Mouse (Mus musculus): Measurements from ENCODE around the gene Trim33. TPM values are rescaled to one million over a fixed set of nuclear protein-coding genes. Genes with fewer than 3 reads are reported as not detected.

The Trim33 gene
- polyA plus RNA-seq, 1 experiment from 2014 or later, result 43.3 TPM

DNA sequence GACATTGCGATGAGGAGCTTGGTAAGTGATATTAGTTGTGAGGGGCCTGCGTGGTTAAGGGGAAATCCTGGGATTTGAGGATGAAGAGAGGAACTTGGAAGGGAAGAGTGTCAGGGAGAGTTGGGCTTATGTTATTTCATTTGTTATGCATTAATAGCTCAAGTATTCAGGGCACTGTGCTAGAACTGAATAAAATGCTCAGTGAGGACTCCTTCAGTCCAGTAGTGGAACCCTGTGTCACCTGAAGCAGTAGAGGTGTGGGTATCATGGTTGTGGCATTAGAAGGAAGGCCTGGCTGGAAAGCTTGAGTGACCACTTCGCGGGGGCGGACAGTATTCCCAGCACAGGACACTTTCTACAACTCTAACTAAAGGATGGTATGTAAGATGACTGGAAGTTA, 1.8 kb downstream of the Trim33 start:
- 35% methylated on average over 5 of the region's 5 CpGs for WGBS
- H3K36me3 ChIP-seq, result peaks cover 7% of the 10 kb centered on the region; the same call in 1 of the 2 replicates
- no peaks in the 10 kb centered on the region for H3K27me3 ChIP-seq
- H3K4me2 ChIP-seq (replicated peaks), result peak overlapping the region; percentile 85
- no peaks in the 10 kb centered on the region for H3K9me3 ChIP-seq
- no peak overlapping the region for H3K27ac ChIP-seq
- H3K4me3 ChIP-seq, result peak overlapping the region; percentile 96
- H3K9ac ChIP-seq, result peak overlapping the region; percentile 98
- no peak for ATAC-seq (ENCODE audit: insufficient number of reproducible peaks, insufficient read depth, low FRiP score, low TSS enrichment)
- H3K4me1 ChIP-seq, result peaks cover 7% of the 10 kb centered on the region; the same call in 1 of the 2 replicates

DNA sequence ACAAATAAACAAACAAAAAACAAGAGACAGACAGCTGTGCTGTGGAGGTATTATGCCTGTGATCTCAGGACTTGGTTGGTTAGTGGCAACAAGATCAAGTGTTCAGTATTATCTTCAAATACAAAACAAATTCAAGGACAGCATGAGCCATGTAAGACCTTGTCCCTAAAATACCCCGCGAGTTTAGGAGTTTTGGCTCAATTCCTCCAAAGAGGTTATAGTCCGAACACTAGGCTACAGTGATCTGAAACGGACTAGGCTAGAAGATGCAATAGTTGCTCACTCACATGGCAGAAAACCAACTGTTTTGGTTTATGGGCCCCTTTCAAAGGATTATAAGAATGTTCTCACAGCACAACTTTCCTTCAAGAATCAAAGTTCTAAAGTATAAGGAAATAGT, 9.7 kb downstream of the Trim33 start:
- H3K4me3 ChIP-seq, result no peak overlapping the region
- no peaks in the 10 kb centered on the region for H3K9me3 ChIP-seq
- no peak overlapping the region for H3K9ac ChIP-seq
- no peak overlapping the region for H3K27ac ChIP-seq
- no peaks in the 10 kb centered on the region for H3K4me1 ChIP-seq
- WGBS, result 86% methylated on average over 4 of the region's 4 CpGs
- no peaks in the 10 kb centered on the region for H3K27me3 ChIP-seq
- H3K36me3 ChIP-seq, result no peaks in the 10 kb centered on the region
- ATAC-seq (ENCODE audit: insufficient number of reproducible peaks, insufficient read depth, low FRiP score, low TSS enrichment), result no peak
- no peak overlapping the region for H3K4me2 ChIP-seq (replicated peaks)

DNA sequence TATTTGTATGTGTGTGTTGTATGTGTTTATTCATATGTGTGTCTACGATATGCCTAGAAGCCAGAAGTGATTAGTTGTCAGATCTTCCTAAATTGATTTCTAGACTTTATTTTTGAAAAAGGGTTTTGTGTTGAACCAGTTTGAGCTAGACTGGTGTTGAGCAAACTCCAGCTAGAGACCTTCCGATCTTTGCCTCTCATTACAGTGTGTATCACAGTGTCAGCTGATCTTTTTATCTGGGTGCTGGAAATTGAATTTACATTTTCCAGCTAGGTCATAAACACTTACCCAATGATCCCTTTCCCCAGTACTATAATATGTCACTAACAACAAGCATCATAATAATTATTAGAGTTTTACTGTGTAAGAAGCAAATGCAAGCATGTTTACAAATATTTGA, 12.0 kb downstream of the Trim33 start:
- no peak overlapping the region for H3K27ac ChIP-seq
- no peaks in the 10 kb centered on the region for H3K4me1 ChIP-seq
- no peak for ATAC-seq (ENCODE audit: insufficient number of reproducible peaks, insufficient read depth, low FRiP score, low TSS enrichment)
- H3K4me2 ChIP-seq (replicated peaks), result no peak overlapping the region
- no peak overlapping the region for H3K9ac ChIP-seq
- H3K9me3 ChIP-seq, result no peaks in the 10 kb centered on the region
- no peaks in the 10 kb centered on the region for H3K27me3 ChIP-seq
- no peaks in the 10 kb centered on the region for H3K36me3 ChIP-seq
- 97% methylated on average over 2 of the region's 2 CpGs for WGBS
- H3K4me3 ChIP-seq, result no peak overlapping the region

DNA sequence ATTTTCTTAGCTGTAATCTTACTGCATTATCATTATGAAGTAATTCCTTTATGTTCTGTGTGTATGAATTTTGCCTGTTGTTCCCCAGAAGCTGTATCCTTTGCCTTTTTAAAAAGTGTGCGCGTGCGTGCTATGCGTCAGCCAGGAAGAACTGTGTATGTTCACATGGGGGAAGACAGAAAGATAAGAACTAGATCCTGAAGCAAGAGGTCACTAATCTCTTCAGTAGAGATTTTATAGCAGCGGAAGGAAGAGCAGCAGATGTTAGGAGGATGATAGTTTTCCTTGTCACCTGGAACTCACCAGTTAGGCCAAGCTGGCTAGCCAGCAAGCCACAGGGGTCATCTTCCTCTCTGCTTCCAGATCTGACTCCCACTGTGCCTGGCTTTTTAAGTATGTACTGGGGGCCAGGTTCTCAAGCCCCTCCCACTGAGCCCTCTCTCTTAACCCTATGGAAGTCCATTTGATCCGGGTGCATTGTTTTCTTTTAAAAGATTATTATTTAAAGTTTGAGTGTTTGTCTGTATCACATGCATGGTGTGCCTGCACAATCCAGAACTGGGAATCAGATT, 26.4 kb downstream of the Trim33 start:
- Histone ChIP-seq H3K9ac (no peak overlapping the region), H3K27ac (no peak overlapping the region), H3K4me3 (no peak overlapping the region), H3K4me1 (0 out of 2 replicates have a peak, but pooled peaks cover 3% of the 10 kb centered on the region), H3K36me3 (no peaks in the 10 kb centered on the region), H3K9me3 (no peaks in the 10 kb centered on the region), H3K27me3 (no peaks in the 10 kb centered on the region), H3K4me2 (replicated peaks) (no peak overlapping the region)
- ATAC-seq (ENCODE audit: insufficient number of reproducible peaks, insufficient read depth, low FRiP score, low TSS enrichment), result no peak
- WGBS, result 79% methylated on average over 6 of the region's 6 CpGs

DNA sequence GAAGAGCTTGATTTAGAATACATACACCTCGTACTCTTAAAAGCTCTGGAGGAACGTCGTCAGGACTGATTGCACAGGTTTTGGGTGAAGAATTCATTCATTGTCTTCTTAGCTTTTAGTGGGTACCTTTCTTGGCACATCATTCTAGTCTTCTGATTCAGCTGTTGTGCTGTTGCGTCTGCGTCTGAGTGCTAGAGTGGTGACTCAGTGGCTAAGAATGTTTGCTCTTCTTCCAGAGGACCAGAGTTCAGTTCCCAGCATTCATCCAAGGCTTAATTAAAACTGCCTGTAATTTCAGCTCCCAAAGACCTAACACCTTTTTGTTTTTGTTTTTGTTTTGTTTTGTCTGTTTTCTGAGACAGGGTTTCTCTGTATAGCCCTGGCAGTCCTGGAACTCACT, 30.2 kb downstream of the Trim33 start:
- ATAC-seq (ENCODE audit: insufficient number of reproducible peaks, insufficient read depth, low FRiP score, low TSS enrichment), result no peak
- WGBS, result 84% methylated on average over 5 of the region's 5 CpGs

DNA sequence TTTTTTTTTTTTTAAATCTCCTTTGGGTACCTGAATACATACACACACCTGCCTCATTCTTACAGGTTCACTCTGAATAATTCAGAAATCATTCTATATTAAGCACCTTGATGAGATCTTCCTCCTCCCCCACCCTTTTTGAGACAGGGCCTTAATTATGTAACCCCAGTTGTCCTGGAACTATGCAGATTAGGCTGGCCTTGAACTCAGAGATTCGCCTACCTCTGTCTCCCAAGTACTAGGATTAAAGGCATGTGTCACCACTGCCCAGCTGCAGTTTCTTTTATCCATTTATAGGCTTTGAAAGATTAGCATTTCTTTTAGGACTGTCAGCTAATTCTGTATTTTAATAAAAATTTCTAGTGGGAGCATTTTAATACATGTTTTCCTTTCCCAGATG, 30.7 kb downstream of the Trim33 start:
- no peak overlapping the region for H3K4me3 ChIP-seq
- no peak overlapping the region for H3K9ac ChIP-seq
- ATAC-seq (ENCODE audit: insufficient number of reproducible peaks, insufficient read depth, low FRiP score, low TSS enrichment), result no peak
- 0 out of 2 replicates have a peak, but pooled peaks cover 3% of the 10 kb centered on the region for H3K4me1 ChIP-seq
- H3K9me3 ChIP-seq, result no peaks in the 10 kb centered on the region
- 69% methylated on average over 1 of the region's 1 CpGs for WGBS
- 0 out of 2 replicates have a peak, but pooled peaks cover 4% of the 10 kb centered on the region for H3K36me3 ChIP-seq
- no peak overlapping the region for H3K4me2 ChIP-seq (replicated peaks)
- no peaks in the 10 kb centered on the region for H3K27me3 ChIP-seq
- H3K27ac ChIP-seq, result no peak overlapping the region

More for the DNA sequence above, 30.2 kb downstream of the Trim33 start:
- Histone ChIP-seq H3K36me3 (no peaks in the 10 kb centered on the region), H3K27me3 (no peaks in the 10 kb centered on the region), H3K27ac (no peak overlapping the region), H3K9ac (no peak overlapping the region), H3K4me1 (0 out of 2 replicates have a peak, but pooled peaks cover 3% of the 10 kb centered on the region), H3K9me3 (no peaks in the 10 kb centered on the region), H3K4me3 (no peak overlapping the region), H3K4me2 (replicated peaks) (no peak overlapping the region)

DNA sequence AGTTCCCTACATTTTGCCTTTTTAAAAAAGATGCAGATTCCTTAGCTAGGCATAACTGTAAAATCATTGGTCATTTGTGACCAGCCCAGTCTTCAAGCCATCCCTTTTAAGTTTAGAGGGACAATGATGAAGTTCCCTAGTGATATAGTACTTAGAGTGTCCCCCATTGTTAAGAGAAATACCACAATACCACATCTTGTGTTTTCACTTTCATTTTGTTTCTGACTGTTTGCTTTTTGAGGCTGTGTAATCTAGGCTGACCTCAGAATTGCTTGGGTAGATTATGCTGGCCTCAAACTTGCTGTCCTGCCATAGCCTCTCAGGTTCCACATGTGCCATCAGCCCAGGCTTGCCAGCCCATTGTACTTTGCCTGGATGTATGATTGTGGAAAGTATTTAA, 35.2 kb downstream of the Trim33 start:
- no peak overlapping the region for H3K9ac ChIP-seq
- no peak for ATAC-seq (ENCODE audit: insufficient number of reproducible peaks, insufficient read depth, low FRiP score, low TSS enrichment)
- no peaks in the 10 kb centered on the region for H3K4me1 ChIP-seq
- H3K36me3 ChIP-seq, result 0 out of 2 replicates have a peak, but pooled peaks cover 4% of the 10 kb centered on the region
- no peak overlapping the region for H3K4me3 ChIP-seq
- no peaks in the 10 kb centered on the region for H3K9me3 ChIP-seq
- no peaks in the 10 kb centered on the region for H3K27me3 ChIP-seq
- H3K4me2 ChIP-seq (replicated peaks), result no peak overlapping the region
- no peak overlapping the region for H3K27ac ChIP-seq

DNA sequence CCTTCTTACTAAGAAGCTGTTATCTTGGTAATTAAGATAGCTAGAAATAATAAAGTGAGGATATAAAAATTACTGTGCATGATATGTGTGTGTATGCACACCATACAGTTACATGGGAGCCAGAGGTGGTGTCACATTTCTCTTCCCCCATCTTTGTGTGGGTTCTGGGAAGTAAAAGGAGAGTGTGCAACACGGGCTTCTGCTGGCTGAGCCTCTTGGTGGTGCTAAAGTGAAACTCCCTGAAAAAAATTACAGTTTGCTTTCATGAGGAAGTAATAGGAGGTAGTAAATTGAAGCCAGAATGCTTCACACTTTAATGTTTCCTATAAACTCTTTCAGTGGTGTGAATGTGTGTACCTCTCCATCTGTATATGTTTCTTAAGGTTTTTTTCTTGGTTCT, 56.3 kb downstream of the Trim33 start:
- Histone ChIP-seq H3K4me1 (no peaks in the 10 kb centered on the region), H3K4me3 (no peak overlapping the region), H3K27ac (no peak overlapping the region), H3K9me3 (no peaks in the 10 kb centered on the region), H3K9ac (no peak overlapping the region), H3K27me3 (no peaks in the 10 kb centered on the region), H3K4me2 (replicated peaks) (no peak overlapping the region), H3K36me3 (peaks cover 40% of the 10 kb centered on the region)
- WGBS, result 20% methylated on average over 1 of the region's 1 CpGs
- ATAC-seq (ENCODE audit: insufficient number of reproducible peaks, insufficient read depth, low FRiP score, low TSS enrichment), result no peak

DNA sequence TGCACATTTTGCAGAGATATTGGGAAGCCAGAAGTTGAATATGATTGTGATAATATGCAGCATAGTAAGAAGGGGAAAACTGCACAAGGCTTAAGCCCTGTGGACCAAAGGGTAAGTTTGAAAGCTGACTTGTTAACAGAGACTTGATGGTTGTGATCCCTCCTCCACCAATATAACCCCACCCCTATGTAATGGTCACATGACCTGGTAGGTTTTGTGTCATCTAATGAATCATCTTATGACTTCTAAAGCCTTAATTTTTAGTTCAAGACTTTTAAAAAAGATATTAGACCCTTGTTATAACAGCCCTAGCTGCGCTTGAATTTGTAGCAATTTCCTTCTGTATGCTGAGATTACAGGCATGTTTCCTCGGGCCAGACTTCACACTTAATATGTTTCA, 67.6 kb downstream of the Trim33 start:
- peaks cover 46% of the 10 kb centered on the region for H3K36me3 ChIP-seq
- H3K4me2 ChIP-seq (replicated peaks), result no peak overlapping the region
- no peaks in the 10 kb centered on the region for H3K4me1 ChIP-seq
- H3K27ac ChIP-seq, result no peak overlapping the region
- H3K9ac ChIP-seq, result no peak overlapping the region
- ATAC-seq (ENCODE audit: insufficient number of reproducible peaks, insufficient read depth, low FRiP score, low TSS enrichment), result no peak
- 92% methylated on average over 2 of the region's 2 CpGs for WGBS
- H3K9me3 ChIP-seq, result no peaks in the 10 kb centered on the region
- H3K27me3 ChIP-seq, result no peaks in the 10 kb centered on the region
- H3K4me3 ChIP-seq, result no peak overlapping the region

DNA sequence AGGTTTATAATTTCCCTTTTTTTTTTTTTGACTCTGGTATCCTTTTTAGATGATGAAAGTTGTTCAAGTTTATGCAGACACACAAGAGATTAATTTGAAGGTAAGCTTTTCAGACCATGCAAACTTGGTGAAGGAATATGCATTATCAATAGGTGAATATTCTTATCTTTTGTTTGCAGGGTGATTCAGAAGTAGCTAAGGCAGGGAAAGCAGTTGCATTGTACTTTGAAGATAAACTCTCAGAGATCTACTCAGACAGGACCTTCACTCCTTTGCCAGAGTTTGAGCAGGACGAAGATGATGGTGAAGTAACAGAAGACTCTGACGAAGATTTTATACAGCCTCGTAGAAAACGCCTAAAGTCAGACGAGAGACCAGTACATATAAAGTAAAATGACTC, 74.4 kb downstream of the Trim33 start:
- Histone ChIP-seq H3K9me3 (no peaks in the 10 kb centered on the region), H3K9ac (no peak overlapping the region), H3K27me3 (no peaks in the 10 kb centered on the region), H3K36me3 (peaks cover 33% of the 10 kb centered on the region), H3K4me1 (no peaks in the 10 kb centered on the region), H3K27ac (no peak overlapping the region), H3K4me3 (no peak overlapping the region), H3K4me2 (replicated peaks) (no peak overlapping the region)
- 92% methylated on average over 5 of the region's 5 CpGs for WGBS
- no peak for ATAC-seq (ENCODE audit: insufficient number of reproducible peaks, insufficient read depth, low FRiP score, low TSS enrichment)

DNA sequence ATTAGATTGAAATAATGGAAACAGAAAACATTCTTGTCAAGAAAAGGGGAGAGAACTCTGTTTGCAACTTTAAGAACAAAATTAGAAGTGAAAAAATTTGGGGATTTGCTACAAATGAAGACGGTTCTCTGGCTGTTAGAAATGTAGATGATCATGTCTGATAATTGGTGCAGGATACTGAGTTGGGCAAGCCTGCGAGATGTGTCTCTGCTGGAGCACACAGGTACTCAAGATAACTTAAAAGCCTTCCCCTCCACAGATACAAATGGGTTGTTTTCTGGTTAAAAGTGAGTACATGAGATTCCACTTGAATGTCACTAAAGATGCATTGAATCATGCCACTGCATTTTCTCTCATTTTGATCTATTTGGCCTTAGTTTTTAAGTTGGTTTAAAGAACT, 74.9 kb downstream of the Trim33 start:
- peaks cover 37% of the 10 kb centered on the region for H3K36me3 ChIP-seq

DNA sequence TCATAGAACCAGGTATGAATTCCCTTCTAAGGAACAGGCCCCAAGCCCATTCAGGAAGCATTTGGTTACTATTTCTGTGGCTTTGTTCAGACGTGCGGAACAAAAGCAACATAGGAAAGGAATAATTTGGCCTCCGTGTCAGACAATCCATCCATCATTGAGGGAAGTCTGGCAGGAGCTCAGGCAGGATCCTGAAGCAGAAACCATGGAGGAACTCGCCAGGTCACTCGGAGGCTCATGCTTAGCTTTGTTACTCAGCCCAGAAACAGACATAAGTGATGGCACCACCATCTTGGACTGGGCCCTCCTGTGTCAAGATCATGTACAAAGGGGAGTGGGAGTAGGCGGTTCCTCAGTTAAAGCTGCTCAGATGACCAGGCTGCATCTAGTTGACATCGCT, 82.1 kb downstream of the Trim33 start:
- no peak overlapping the region for H3K4me2 ChIP-seq (replicated peaks)
- ATAC-seq (ENCODE audit: insufficient number of reproducible peaks, insufficient read depth, low FRiP score, low TSS enrichment), result no peak
- no peak overlapping the region for H3K4me3 ChIP-seq
- no peak overlapping the region for H3K9ac ChIP-seq
- H3K4me1 ChIP-seq, result no peaks in the 10 kb centered on the region
- 90% methylated on average over 7 of the region's 7 CpGs for WGBS
- H3K36me3 ChIP-seq, result peaks cover 7% of the 10 kb centered on the region; the same call in 1 of the 2 replicates
- no peak overlapping the region for H3K27ac ChIP-seq
- no peaks in the 10 kb centered on the region for H3K27me3 ChIP-seq
- H3K9me3 ChIP-seq, result no peaks in the 10 kb centered on the region

More for the DNA sequence above, 74.9 kb downstream of the Trim33 start:
- Histone ChIP-seq H3K4me2 (replicated peaks) (no peak overlapping the region), H3K4me1 (no peaks in the 10 kb centered on the region), H3K9ac (no peak overlapping the region), H3K9me3 (no peaks in the 10 kb centered on the region), H3K4me3 (no peak overlapping the region), H3K27me3 (no peaks in the 10 kb centered on the region), H3K27ac (no peak overlapping the region)
- 92% methylated on average over 2 of the region's 2 CpGs for WGBS
- ATAC-seq (ENCODE audit: insufficient number of reproducible peaks, insufficient read depth, low FRiP score, low TSS enrichment), result no peak

All from embryonic facial prominence, embryonic 12.5 days (tissue).